Mouse (Mus musculus): ENCODE measurements around the gene Rabggtb. TPM values are rescaled to one million over a fixed set of nuclear protein-coding genes. Genes with fewer than 3 reads are reported as not detected.

Rabggtb gene
- total RNA-seq, 2 experiments from 2014 or later, result 69.2 to 70.8 TPM

DNA sequence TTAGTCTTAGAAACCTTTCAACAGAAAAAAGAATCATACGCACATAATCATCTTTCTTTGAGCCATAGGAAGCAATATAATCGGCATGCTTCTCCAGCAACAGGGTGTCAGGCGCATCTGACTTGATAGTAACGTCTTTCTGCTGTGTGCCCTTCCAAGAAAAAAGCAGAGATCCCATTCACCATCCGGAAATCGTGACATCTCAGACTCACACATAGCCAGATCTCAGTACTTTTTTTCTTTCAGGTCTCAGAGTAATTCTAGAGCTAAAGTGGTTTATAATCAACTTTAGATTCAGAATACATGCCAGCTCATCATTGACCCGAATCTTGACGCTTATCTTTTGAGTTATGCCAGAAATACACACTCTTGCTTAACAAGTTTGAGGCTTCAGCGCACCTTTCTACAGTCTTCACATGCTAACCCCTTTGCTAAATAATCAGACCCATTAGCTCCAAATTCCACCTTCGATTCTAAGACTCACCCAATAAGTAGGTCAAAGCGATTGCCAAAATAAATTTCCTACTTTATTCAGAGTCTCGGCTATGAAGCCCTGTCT lies 848 bp downstream of the Rabggtb start:
- intact Hi-C loops (cut with DNase I), result no loop called here
- no peak for DNase-seq (ENCODE audit: extremely low spot score in 1 of 2, low spot score in 2 of 2)
- TF ChIP-seq CTCF (IDR thresholded peaks at IDR 0.05), result no peak
- Histone ChIP-seq H3K27ac (peak overlapping the region; percentile 99; the same call in 1 of the 2 replicates), H3K4me3 (peak overlapping the region; percentile 78)

GRCm38 (mm10) chr3:153911197-153911881 lies 1.5 kb downstream of the Rabggtb start:
- Histone ChIP-seq H3K4me3 (peak overlapping the region; percentile 78), H3K27ac (peak overlapping the region; percentile 99; the same call in 1 of the 2 replicates)
- no peak for DNase-seq (ENCODE audit: extremely low spot score in 1 of 2, low spot score in 2 of 2)
- intact Hi-C loops (cut with DNase I), result no loop called here
- TF ChIP-seq CTCF (IDR thresholded peaks at IDR 0.05), result no peak

GRCm38 (mm10) chr3:153910489-153910888 lies 2.3 kb downstream of the Rabggtb start:
- TF ChIP-seq CTCF (IDR thresholded peaks at IDR 0.05), result no peak
- Histone ChIP-seq H3K4me3 (peak overlapping the region; percentile 78), H3K27ac (no peak overlapping the region)
- no peak for DNase-seq (ENCODE audit: extremely low spot score in 1 of 2, low spot score in 2 of 2)
- intact Hi-C loops (cut with DNase I), result no loop called here

GRCm38 (mm10) chr3:153908919-153909318 lies 3.9 kb downstream of the Rabggtb start:
- no peak for TF ChIP-seq CTCF (IDR thresholded peaks at IDR 0.05)
- intact Hi-C loops (cut with DNase I), result no loop called here
- Histone ChIP-seq H3K27ac (no peak overlapping the region), H3K4me3 (no peak overlapping the region)
- DNase-seq (ENCODE audit: extremely low spot score in 1 of 2, low spot score in 2 of 2), result no peak

DNA sequence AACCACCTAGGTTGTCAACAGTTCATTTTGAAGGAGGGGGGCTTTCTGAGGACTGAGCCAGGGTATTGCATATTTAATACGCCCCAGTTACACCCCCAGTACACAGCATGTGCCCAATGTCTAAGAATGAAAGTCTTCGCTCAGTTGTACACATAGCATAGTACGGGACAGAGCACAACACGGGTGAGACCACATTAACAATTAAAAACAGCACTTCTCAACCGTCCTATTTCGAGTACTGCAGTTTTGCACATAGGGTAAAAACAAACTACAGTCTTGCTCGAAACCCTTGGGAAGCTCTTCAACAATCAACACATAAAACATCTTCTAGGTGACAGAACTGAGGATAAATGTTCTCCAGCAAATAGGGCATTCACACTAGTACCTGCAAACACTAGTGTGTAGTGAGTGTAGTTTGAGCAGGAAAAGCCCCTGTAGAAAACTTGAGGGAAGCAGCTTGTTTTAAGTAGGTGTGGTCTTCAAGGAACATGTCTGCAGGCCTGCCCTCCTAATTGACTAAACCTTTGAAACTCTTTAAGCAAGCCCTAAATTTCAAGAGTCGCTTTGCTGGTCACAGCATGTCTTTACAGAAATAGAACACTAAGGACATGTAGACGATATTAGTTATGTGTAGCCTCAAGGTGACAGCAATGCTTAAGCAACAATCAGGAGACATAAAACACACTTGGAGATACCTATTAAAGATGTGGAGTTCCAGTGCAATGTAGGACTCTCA lies 6.5 kb downstream of the Rabggtb start, which contains the start of gene Msh4:
Gene Msh4 (minus strand): TSS at position 3 of the 736 bp plus-strand sequence.
- intact Hi-C loops (cut with DNase I), result no loop called here
- Histone ChIP-seq H3K27ac (no peak within 1 kb of the TSS), H3K4me3 (no peak within 1 kb of the TSS)
- no peak for DNase-seq (ENCODE audit: extremely low spot score in 1 of 2, low spot score in 2 of 2)
- no peak for TF ChIP-seq CTCF (IDR thresholded peaks at IDR 0.05)

GRCm38 (mm10) chr3:153905251-153906135 lies 7.3 kb downstream of the Rabggtb start:
- no peak for TF ChIP-seq CTCF (IDR thresholded peaks at IDR 0.05)
- H3K27ac ChIP-seq, result no peak overlapping the region
- no peak overlapping the region for H3K4me3 ChIP-seq
- intact Hi-C loops (cut with DNase I), result no loop called here
- no peak for DNase-seq (ENCODE audit: extremely low spot score in 1 of 2, low spot score in 2 of 2)

DNA sequence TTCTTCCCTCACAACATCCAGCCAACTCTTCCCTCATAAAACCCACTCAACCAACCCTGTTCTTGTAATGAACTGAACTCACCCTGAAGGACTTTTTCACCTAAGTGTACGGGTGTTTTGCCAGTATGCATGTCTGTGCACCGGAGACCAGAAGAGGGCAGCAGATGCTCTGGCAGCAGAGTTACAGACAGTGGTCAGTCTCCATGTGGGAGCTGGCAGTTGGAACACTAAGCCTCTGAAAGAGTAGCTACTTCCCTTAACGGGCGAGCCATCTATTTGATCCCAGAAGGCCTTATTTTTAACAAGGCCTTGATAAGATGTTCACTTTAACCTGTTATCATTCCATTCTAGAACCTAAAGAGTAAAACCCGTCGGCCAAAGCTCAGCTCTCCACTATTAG lies 8.2 kb downstream of the Rabggtb start:
- H3K27ac ChIP-seq, result no peak overlapping the region
- peak; percentile 64 for TF ChIP-seq CTCF (IDR thresholded peaks at IDR 0.05)
- intact Hi-C loops (cut with DNase I), result no loop called here
- H3K4me3 ChIP-seq, result no peak overlapping the region
- peak in 1 of 2 experiments; percentile 42 for DNase-seq (ENCODE audit: extremely low spot score in 1 of 2, low spot score in 2 of 2)

GRCm38 (mm10) chr3:153902595-153902994 lies 10.2 kb downstream of the Rabggtb start:
- Histone ChIP-seq H3K4me3 (no peak overlapping the region), H3K27ac (no peak overlapping the region)
- intact Hi-C loops (cut with DNase I), result no loop called here
- DNase-seq (ENCODE audit: extremely low spot score in 1 of 2, low spot score in 2 of 2), result no peak
- TF ChIP-seq CTCF (IDR thresholded peaks at IDR 0.05), result no peak

GRCm38 (mm10) chr3:153901904-153902303 lies 10.9 kb downstream of the Rabggtb start:
- no peak for TF ChIP-seq CTCF (IDR thresholded peaks at IDR 0.05)
- DNase-seq (ENCODE audit: extremely low spot score in 1 of 2, low spot score in 2 of 2), result no peak
- intact Hi-C loops (cut with DNase I), result no loop called here
- Histone ChIP-seq H3K27ac (no peak overlapping the region), H3K4me3 (no peak overlapping the region)

DNA sequence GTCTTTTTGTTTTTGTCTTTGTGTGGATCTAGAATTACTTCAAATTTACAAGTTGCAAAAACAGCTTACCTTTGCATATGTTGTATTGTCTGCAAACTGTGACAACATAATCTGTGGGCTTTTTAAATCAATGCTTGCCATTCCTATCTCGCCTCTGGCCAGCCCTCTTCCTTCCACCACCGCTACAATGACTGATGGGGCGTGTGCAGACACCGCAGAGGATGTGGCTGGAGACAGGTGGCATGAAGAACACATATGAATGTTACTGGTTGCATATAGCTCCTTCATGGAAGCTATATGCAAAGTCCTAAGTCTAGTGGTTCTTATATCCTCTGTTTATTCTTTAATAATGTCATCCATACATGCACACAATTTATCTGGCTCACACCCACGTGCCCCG lies 15.6 kb downstream of the Rabggtb start:
- Histone ChIP-seq H3K27ac (no peak overlapping the region), H3K4me3 (no peak overlapping the region)
- no peak for DNase-seq (ENCODE audit: extremely low spot score in 1 of 2, low spot score in 2 of 2)
- intact Hi-C loops (cut with DNase I), result loop anchor here (5.0 kb wide), 1 partner anchor 1420 kb away; no protein-coding TSS in a partner anchor
- no peak for TF ChIP-seq CTCF (IDR thresholded peaks at IDR 0.05)

DNA sequence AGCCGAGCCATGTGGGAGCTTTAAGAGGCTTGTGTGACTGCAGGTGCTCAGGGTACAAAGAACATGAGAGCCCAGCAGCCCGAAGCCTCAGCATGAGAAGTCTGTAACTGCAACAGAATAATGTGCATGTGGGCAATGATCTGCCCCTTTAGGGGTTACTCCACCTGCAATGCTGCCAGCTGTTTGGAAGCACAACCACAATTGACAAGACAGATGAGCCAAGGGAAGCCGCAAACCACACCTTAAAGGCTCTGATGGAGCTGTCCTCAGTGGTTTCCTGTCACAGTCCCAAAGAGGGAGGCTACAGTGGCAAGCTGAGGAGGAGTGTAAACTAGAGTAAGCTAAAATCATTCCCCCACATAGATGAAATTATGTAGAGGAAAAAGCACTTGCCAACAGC lies 17.4 kb downstream of the Rabggtb start:
- no peak for DNase-seq (ENCODE audit: extremely low spot score in 1 of 2, low spot score in 2 of 2)
- no peak for TF ChIP-seq CTCF (IDR thresholded peaks at IDR 0.05)
- intact Hi-C loops (cut with DNase I), result loop anchor here (5.0 kb wide), 1 partner anchor 1418 kb away; no protein-coding TSS in a partner anchor
- Histone ChIP-seq H3K27ac (no peak overlapping the region), H3K4me3 (no peak overlapping the region)

Measured in left cerebral cortex, adult 2 months (tissue).